Mouse (Mus musculus): ENCODE results near the gene Tmpo.

DNA sequence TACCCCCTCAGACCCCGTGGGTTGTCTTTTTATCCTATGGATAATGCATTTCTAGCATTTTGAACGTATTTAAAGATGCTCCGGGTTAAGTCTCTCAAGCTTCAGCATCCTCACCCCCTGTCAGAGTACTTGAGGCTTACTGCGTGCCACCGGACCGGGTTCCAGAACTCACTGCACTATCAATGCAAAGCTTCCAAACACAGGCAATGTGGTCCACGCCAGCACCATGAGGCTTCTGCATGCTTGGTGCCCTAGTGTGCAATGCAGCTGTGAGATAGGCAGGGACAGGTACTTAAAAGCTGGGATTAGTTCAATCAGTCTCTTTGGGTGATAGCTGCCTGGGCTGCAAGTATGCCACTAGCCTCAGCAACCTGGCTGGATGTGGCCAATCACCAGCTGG, 35.7 kb downstream of the Tmpo start:
- TF ChIP-seq EP300 (IDR thresholded peaks at IDR 0.05; ENCODE audit: insufficient read depth, low read depth, low read length) (no peak), CTCF (IDR thresholded peaks at IDR 0.05) (no peak), POLR2A (IDR thresholded peaks at IDR 0.05; ENCODE audit: insufficient read depth, low read depth, low read length) (no peak)
